Comparison of ENCODE assay signal across 31 mouse cellular contexts in genomic region chr7:43351154-43351553, GRCm38 (mm10). TPM values are rescaled to one million over a fixed set of nuclear protein-coding genes. Genes with fewer than 3 reads are reported as not detected.
A peak's percentile ranks its signal among the peaks of the same experiment; 100 is the strongest.
DNase-seq lines count a peak whose midpoint lies in the region; ATAC-seq and TF ChIP-seq lines count a peak whose summit lies in the region.
"Had no signal": no experiment of that assay in that cellular context is flagged by ENCODE, and none has a peak within 500 bp of the region (broad histone marks: within the 10 kb centered on the region; RNA-seq: fewer than 3 reads in every experiment).

Gene Siglecf, plus strand, starts transcription at chr7:43351341.

- H3K27me3 ChIP-seq in MEL (ENCODE audit: control insufficient read depth in 1 of 2, insufficient read depth in 2 of 2, low read length in 2 of 2), result no peaks in the 10 kb centered on the region
- H3K27me3 ChIP-seq in forebrain, embryonic 14.5 days (replicated peaks; ENCODE audit: control insufficient read depth, insufficient read depth, low read length), result no peaks in the 10 kb centered on the region
- H3K27me3 ChIP-seq: embryonic facial prominence, embryonic 13.5 days; forebrain, embryonic 15.5 days; heart, embryonic 12.5 days; kidney, embryonic 15.5 days; limb, embryonic 13.5 days; lung, embryonic 15.5 days; stomach, embryonic 15.5 days had no signal

- peak; percentile 38 to 43; a peak in 2 of 4 replicates for ATAC-seq in hematopoietic stem cell, adult 5-6 weeks (replicated peaks in 1 of 2; ENCODE audit: insufficient read depth in 1 of 2, low FRiP score in 2 of 2, low TSS enrichment in 1 of 2, low read depth in 1 of 2, poor library complexity in 2 of 2, severe bottlenecking in 2 of 2)
- ATAC-seq in megakaryocyte, adult 5-6 weeks (ENCODE audit: poor library complexity, severe bottlenecking), result peak; percentile 41
- ATAC-seq in forebrain, embryonic 14.5 days, result no peak
- no peak for ATAC-seq in cerebellum, adult (ENCODE audit: insufficient number of reproducible peaks, low FRiP score, low TSS enrichment)
- ATAC-seq: forebrain, embryonic 15.5 days; hindbrain, postnatal 0 days; intestine, postnatal 0 days had no signal

- peaks cover 0 to 34% of the 10 kb centered on the region in 2 experiments; a peak in 2 of 4 replicates for H3K36me3 ChIP-seq in MEL (ENCODE audit: control insufficient read depth in 1 of 2, insufficient read depth in 2 of 2, low read length in 2 of 2)
- H3K36me3 ChIP-seq in forebrain, embryonic 14.5 days (ENCODE audit: control insufficient read depth, insufficient read depth, low read length), result no peaks in the 10 kb centered on the region
- H3K36me3 ChIP-seq: embryonic facial prominence, embryonic 13.5 days; forebrain, embryonic 15.5 days; heart, embryonic 12.5 days; kidney, embryonic 15.5 days; limb, embryonic 13.5 days; lung, embryonic 15.5 days; midbrain, embryonic 10.5 days; stomach, embryonic 15.5 days had no signal

- H3K4me2 ChIP-seq in forebrain, embryonic 14.5 days (ENCODE audit: low read length), result no peak within 1 kb of the TSS
- H3K4me2 ChIP-seq: embryonic facial prominence, embryonic 13.5 days; forebrain, embryonic 15.5 days; heart, embryonic 12.5 days; kidney, embryonic 15.5 days; limb, embryonic 13.5 days; lung, embryonic 15.5 days; stomach, embryonic 15.5 days had no signal

- no peak for TF ChIP-seq CTCF in MEL (IDR thresholded peaks at IDR 0.05 in 2 of 3, conservative IDR thresholded peaks at IDR 0.05 in 1 of 3; ENCODE audit: control insufficient read depth in 1 of 3, insufficient read depth in 1 of 3, low read depth in 2 of 3, low read length in 3 of 3, poor library complexity in 1 of 3, severe bottlenecking in 1 of 3)

- H3K27ac ChIP-seq in MEL (ENCODE audit: control insufficient read depth, low read depth, low read length), result peak within 1 kb of the TSS; percentile 98
- H3K27ac ChIP-seq in forebrain, embryonic 14.5 days (ENCODE audit: low read depth, low read length), result no peak within 1 kb of the TSS
- H3K27ac ChIP-seq: embryonic facial prominence, embryonic 13.5 days; forebrain, embryonic 15.5 days; hindbrain, postnatal 0 days; kidney, embryonic 15.5 days; limb, embryonic 13.5 days; lung, embryonic 15.5 days; midbrain, embryonic 10.5 days; stomach, embryonic 15.5 days had no signal

- no peaks in the 10 kb centered on the region for H3K9me3 ChIP-seq in MEL (replicated peaks; ENCODE audit: insufficient read depth, low read length)
- no peaks in the 10 kb centered on the region for H3K9me3 ChIP-seq in forebrain, embryonic 14.5 days (replicated peaks; ENCODE audit: control insufficient read depth, low read length)
- H3K9me3 ChIP-seq: embryonic facial prominence, embryonic 13.5 days; forebrain, embryonic 15.5 days; heart, embryonic 12.5 days; kidney, embryonic 15.5 days; limb, embryonic 13.5 days; lung, embryonic 15.5 days; midbrain, embryonic 10.5 days; stomach, embryonic 15.5 days had no signal

- peaks cover 13 to 59% of the 10 kb centered on the region in 2 experiments for H3K4me1 ChIP-seq in MEL (ENCODE audit: control insufficient read depth in 1 of 2, insufficient read depth in 2 of 2, low read length in 2 of 2)
- no peaks in the 10 kb centered on the region for H3K4me1 ChIP-seq in forebrain, embryonic 14.5 days (ENCODE audit: control insufficient read depth, insufficient read depth, low read length)
- H3K4me1 ChIP-seq: embryonic facial prominence, embryonic 13.5 days; forebrain, embryonic 15.5 days; heart, embryonic 12.5 days; limb, embryonic 13.5 days; lung, embryonic 15.5 days had no signal

- WGBS in forebrain, embryonic 14.5 days, result 79% methylated on average over 3 of the region's 3 CpGs

- DNase-seq in 416B (ENCODE audit: low read depth) (peak; percentile 47), MEL (ENCODE audit: low read depth, low spot score) (peak; percentile 66)
- DNase-seq in natural killer cell, adult 2 months (ENCODE audit: low spot score in 2 of 2), result no peak
- no peak for DNase-seq in cerebellum, adult 11-12 months
- no peak for DNase-seq in forebrain, embryonic 14.5 days (ENCODE audit: low spot score)
- DNase-seq: adrenal gland, postnatal 14 days; cerebellum, adult 2 months; cerebellum, postnatal 25 days; embryo, embryonic 11 days; heart, postnatal 10 days; kidney, postnatal 4 days; layer of hippocampus, adult 9-11 months; retina, postnatal 1 day; right cerebral cortex, postnatal 25 days; thymus, postnatal 25 days had no signal

- peak in 1 of 2 experiments; percentile 43; a peak in 1 of 4 replicates for TF ChIP-seq POLR2A in MEL (IDR thresholded peaks at IDR 0.05; ENCODE audit: control insufficient read depth in 1 of 2, insufficient read depth in 1 of 2, low read depth in 1 of 2, low read length in 2 of 2, poor library complexity in 1 of 2)

- no peak for TF ChIP-seq RAD21 in MEL (IDR thresholded peaks at IDR 0.05; ENCODE audit: low read depth, low read length)

- TF ChIP-seq EP300 in MEL (IDR thresholded peaks at IDR 0.05; ENCODE audit: low read depth in 1 of 2, low read length in 2 of 2), result peak; percentile 52; a peak in 2 of 4 replicates

- peak within 1 kb of the TSS; percentile 66 for H3K9ac ChIP-seq in MEL (ENCODE audit: control insufficient read depth, low read depth, low read length, poor library complexity, severe bottlenecking)
- no peak within 1 kb of the TSS for H3K9ac ChIP-seq in forebrain, embryonic 14.5 days (ENCODE audit: low read length)
- H3K9ac ChIP-seq: embryonic facial prominence, embryonic 13.5 days; forebrain, embryonic 15.5 days; heart, embryonic 12.5 days; kidney, embryonic 15.5 days; limb, embryonic 13.5 days; lung, embryonic 15.5 days; stomach, embryonic 15.5 days had no signal

- H3K79me2 ChIP-seq in MEL (ENCODE audit: control insufficient read depth, insufficient read depth, low read length, poor library complexity), result peaks cover 13% of the 10 kb centered on the region

- H3K4me3 ChIP-seq in MEL (ENCODE audit: control insufficient read depth in 1 of 2, insufficient read depth in 1 of 2, low read depth in 2 of 2, low read length in 2 of 2), result peak within 1 kb of the TSS; percentile 40 to 42
- no peak within 1 kb of the TSS for H3K4me3 ChIP-seq in forebrain, embryonic 14.5 days (ENCODE audit: low read depth, low read length)
- H3K4me3 ChIP-seq: embryonic facial prominence, embryonic 13.5 days; erythroblast, embryonic 14.5 days; forebrain, embryonic 15.5 days; heart, embryonic 12.5 days; kidney, embryonic 15.5 days; limb, embryonic 13.5 days; lung, embryonic 15.5 days; midbrain, embryonic 10.5 days; stomach, embryonic 15.5 days had no signal

TF ChIP-seq in MEL, 35 proteins besides CTCF, POLR2A, EP300 and RAD21:
- TF ChIP-seq KAT2A (conservative IDR thresholded peaks at IDR 0.05; ENCODE audit: low read depth, low read length) (no peak), ETS1 (IDR thresholded peaks at IDR 0.05; ENCODE audit: low read depth, low read length) (peak; percentile 61; the same call in 1 of the 2 replicates), RCOR1 (IDR thresholded peaks at IDR 0.05; ENCODE audit: low read depth, low read length) (no peak), MEF2A (IDR thresholded peaks at IDR 0.05; ENCODE audit: extremely low read depth, insufficient replicate concordance, low read depth, low read length, poor library complexity, severe bottlenecking) (no peak), TBP (IDR thresholded peaks at IDR 0.05; ENCODE audit: low read depth, low read length) (no peak), POLR2AphosphoS2 (IDR thresholded peaks at IDR 0.05; ENCODE audit: low read length) (no peak), SIN3A (IDR thresholded peaks at IDR 0.05; ENCODE audit: low read length) (peak; percentile 31; the same call in 1 of the 2 replicates), HCFC1 (IDR thresholded peaks at IDR 0.05; ENCODE audit: low read depth, low read length) (no peak), NELFE (IDR thresholded peaks at IDR 0.05; ENCODE audit: low read depth, low read length) (peak; percentile 42; the same call in 1 of the 2 replicates), TAL1 (IDR thresholded peaks at IDR 0.05; ENCODE audit: low read length) (peak; percentile 34), MYB (IDR thresholded peaks at IDR 0.05; ENCODE audit: low read depth, low read length) (no peak), GATA1 (IDR thresholded peaks at IDR 0.05; ENCODE audit: low read depth, low read length) (peak; percentile 66), CHD2 (IDR thresholded peaks at IDR 0.05; ENCODE audit: low read length) (no peak), ZKSCAN1 (IDR thresholded peaks at IDR 0.05; ENCODE audit: low read depth, low read length) (no peak), USF1 (IDR thresholded peaks at IDR 0.05; ENCODE audit: low read depth, low read length) (no peak), UBTF (IDR thresholded peaks at IDR 0.05; ENCODE audit: borderline replicate concordance, insufficient read depth, low read depth, low read length) (no peak), JUND (IDR thresholded peaks at IDR 0.05; ENCODE audit: low read depth, low read length) (no peak), POLR2AphosphoS5 (IDR thresholded peaks at IDR 0.05; ENCODE audit: borderline replicate concordance, low read depth, low read length) (no peak)

RNA-seq across cellular contexts. Expression of gene Siglecf, which starts in this region (rescaled TPM):
- 22.6 and 22.7 TPM in 2 replicates for total RNA-seq in MEL (2012; rRNA removed)
- 10 to 100 TPM in 1 of 2 experiments, not detected in 1; 26.7 TPM for polyA plus RNA-seq in MEL (2012; ENCODE audit: insufficient read depth in 1 of 2, insufficient read length in 2 of 2, low read depth in 1 of 2, low replicate concordance in 2 of 2, missing spikeins in 1 of 2)
- 5.0 and 7.6 TPM in 2 replicates for total RNA-seq in hematopoietic stem cell, adult 5-6 weeks (2017)
- 9.6 and 9.9 TPM in 2 replicates for total RNA-seq in megakaryocyte, adult 5-6 weeks (2015)
- total RNA-seq in megakaryocyte, adult 5-6 weeks (2017), result 6.5 and 8.7 TPM in 2 replicates
- polyA plus RNA-seq in forebrain, embryonic 14.5 days (2014; fragmentation: Nextera tagmentation; extraction: Ambion mirVana), result 0.10 TPM in 1 of 2 replicates, not detected in the other
- total RNA-seq: adrenal gland, postnatal 14 days; gastrocnemius, adult 8-10 months; heart, postnatal 10 days; hindbrain, postnatal 0 days had no signal
- polyA plus RNA-seq: erythroblast, embryonic 14.5 days; hindbrain, embryonic 11.5 days had no signal

Comparison
In these comparisons a context has a peak if more than half of its experiments do, and no peak if none do; other contexts are left out.
1. DNase-seq: peak in 416B (single experiment) and MEL (single experiment); none in natural killer cell, adult 2 months (0 of 2), cerebellum, adult 11-12 months (single experiment) and forebrain, embryonic 14.5 days (single experiment).
2. ATAC-seq: peak in hematopoietic stem cell, adult 5-6 weeks (2 of 2) and megakaryocyte, adult 5-6 weeks (single experiment); none in forebrain, embryonic 14.5 days (single experiment) and cerebellum, adult (single experiment).